Mouse (Mus musculus) left cerebral cortex, postnatal 25 days (tissue): ENCODE results near the gene Ezr. TPM values are rescaled to one million over a fixed set of nuclear protein-coding genes. Genes with fewer than 3 reads are reported as not detected.

Source experiments
- DNase-seq, 2 experiments: peaks; one replicate each; pipeline ENCODE4 v3.0.0; 2022; ENCODE audit warnings: low spot score in 2 of 2, mixed read lengths in 1 of 2
- intact Hi-C: fragments of 180-260 bp; cut with DNase I; formaldehyde crosslinking; loops from one replicate; pipeline ENCODE4 v1.15.1; 2025
- total RNA-seq, 2 experiments: library from RNA; stranded (reverse); gene quantifications; 2 replicates each; pipeline ENCODE4 v1.2.3; 2021

Gene Ezr
- total RNA-seq, 2 experiments from 2014 or later = 44.7 to 55.6 TPM

GRCm38 (mm10) chr17:6775221-6775620 is 7.4 kb downstream of the Ezr start:
- DNase-seq = no peak
- intact Hi-C loops = no loop called here

GRCm38 (mm10) chr17:6773249-6773966 is 9.2 kb downstream of the Ezr start:
- no peak for DNase-seq
- intact Hi-C loops = no loop called here

- DNase-seq = no peak
- intact Hi-C loops = no loop called here
These were observed 10.2 kb downstream of the Ezr start for GRCm38 (mm10) chr17:6772490-6772773.

GRCm38 (mm10) chr17:6771661-6772489 is 10.7 kb downstream of the Ezr start:
- DNase-seq = no peak
- intact Hi-C loops = no loop called here

- intact Hi-C loops = no loop called here
- no peak for DNase-seq
These were observed 13.0 kb downstream of the Ezr start for GRCm38 (mm10) chr17:6769602-6770001.

- DNase-seq = no peak
- intact Hi-C loops = no loop called here
These were observed 14.2 kb downstream of the Ezr start for GRCm38 (mm10) chr17:6768301-6768788.

- DNase-seq = no peak
- intact Hi-C loops = no loop called here
These were observed 14.8 kb downstream of the Ezr start for GRCm38 (mm10) chr17:6767771-6768170.

- intact Hi-C loops = no loop called here
- DNase-seq = no peak
These were observed 15.8 kb downstream of the Ezr start for GRCm38 (mm10) chr17:6766823-6767222.

GRCm38 (mm10) chr17:6765886-6766285 is 16.7 kb downstream of the Ezr start:
- intact Hi-C loops = no loop called here
- DNase-seq = no peak

GRCm38 (mm10) chr17:6764730-6765129 is 17.9 kb downstream of the Ezr start:
- intact Hi-C loops = no loop called here
- no peak for DNase-seq

GRCm38 (mm10) chr17:6764227-6764593 is 18.4 kb downstream of the Ezr start:
- no peak for DNase-seq
- intact Hi-C loops = no loop called here

- DNase-seq = no peak
- intact Hi-C loops = no loop called here
These were observed 18.9 kb downstream of the Ezr start for GRCm38 (mm10) chr17:6763513-6764226.

- no peak for DNase-seq
- intact Hi-C loops = no loop called here
These were observed 22.8 kb downstream of the Ezr start for GRCm38 (mm10) chr17:6759717-6760292.

- intact Hi-C loops = no loop called here
- no peak for DNase-seq
These were observed 23.7 kb downstream of the Ezr start for GRCm38 (mm10) chr17:6758845-6759244.

- no peak for DNase-seq
- intact Hi-C loops = no loop called here
These were observed 24.7 kb downstream of the Ezr start for GRCm38 (mm10) chr17:6757902-6758301.

- intact Hi-C loops = no loop called here
- no peak for DNase-seq
These were observed 26.7 kb downstream of the Ezr start for GRCm38 (mm10) chr17:6755873-6756272.

- DNase-seq = no peak
- intact Hi-C loops = no loop called here
These were observed 27.4 kb downstream of the Ezr start for GRCm38 (mm10) chr17:6755176-6755575.

GRCm38 (mm10) chr17:6752375-6752774 is 30.2 kb downstream of the Ezr start:
- intact Hi-C loops = no loop called here

GRCm38 (mm10) chr17:6751221-6751859 is 31.2 kb downstream of the Ezr start:
- DNase-seq = no peak
- intact Hi-C loops = no loop called here

More at GRCm38 (mm10) chr17:6752375-6752774, 30.2 kb downstream of the Ezr start:
- no peak for DNase-seq
